Mouse (Mus musculus) kidney, postnatal 10 days (tissue): ENCODE results near the gene Zfp991.
"Not testable (repeated sequence)": the region's sequence is repeated elsewhere in the genome, so short reads cannot be mapped to it uniquely, and the experiment has no call there.

Experiments used
- DNase-seq: peaks from one replicate; pipeline ENCODE4 v3.0.0; 2021; ENCODE audit warnings: mixed read lengths

Gene Zfp991

DNA sequence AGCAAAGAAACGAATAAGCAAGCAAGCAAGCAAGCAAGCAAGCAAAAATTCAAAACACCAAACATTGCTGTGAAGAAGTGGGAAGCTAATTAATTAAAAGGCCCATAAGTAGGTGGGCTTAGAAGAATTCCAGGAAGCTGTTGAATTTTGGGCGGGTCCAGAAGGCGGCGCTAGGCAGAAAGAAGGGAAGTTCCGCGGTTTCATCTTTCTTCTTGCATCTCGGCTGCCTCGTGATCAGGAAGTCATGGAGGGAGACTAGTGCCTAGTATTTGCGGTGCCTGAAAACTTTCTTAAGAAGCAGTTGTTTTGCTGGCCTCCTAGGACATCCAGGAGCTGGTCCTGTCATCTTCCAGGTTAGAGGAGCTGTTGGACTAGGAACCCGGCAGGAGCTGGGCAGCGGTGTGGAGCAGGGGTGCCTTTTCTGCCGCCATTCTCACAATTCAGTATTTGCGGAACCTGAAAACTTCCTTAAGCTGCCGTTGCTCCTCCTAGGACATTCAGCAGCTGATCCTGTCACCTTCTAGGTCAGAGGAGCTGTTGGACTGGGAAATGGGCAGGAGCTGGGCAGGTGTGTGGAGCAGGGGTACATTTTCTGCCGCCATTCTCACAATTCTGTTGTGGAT lies at the start of gene Zfp991:
Gene Zfp991, plus strand, starts transcription at position 202 of the 623 bp plus-strand sequence.
- DNase-seq, result not testable (repeated sequence)

DNA sequence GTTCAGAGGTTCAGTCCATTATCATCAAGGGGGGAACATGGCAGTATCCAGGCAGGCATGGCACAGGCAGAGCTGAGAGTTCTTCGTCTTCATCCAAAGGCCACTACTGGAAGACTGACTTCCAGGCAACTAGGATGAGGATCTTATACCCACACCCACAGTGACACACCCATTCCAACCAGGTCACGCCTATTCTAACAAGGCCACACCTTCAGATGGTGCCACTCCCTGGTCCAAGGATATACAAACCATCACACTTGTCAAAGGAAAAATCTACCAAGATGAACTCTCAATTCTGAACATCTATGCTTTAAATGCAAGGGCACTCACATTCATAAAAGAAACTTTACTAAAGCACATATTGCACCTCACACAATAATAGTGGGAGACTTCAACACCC lies 36.2 kb upstream of the Zfp991 start:
- DNase-seq, result not testable (repeated sequence)

DNA sequence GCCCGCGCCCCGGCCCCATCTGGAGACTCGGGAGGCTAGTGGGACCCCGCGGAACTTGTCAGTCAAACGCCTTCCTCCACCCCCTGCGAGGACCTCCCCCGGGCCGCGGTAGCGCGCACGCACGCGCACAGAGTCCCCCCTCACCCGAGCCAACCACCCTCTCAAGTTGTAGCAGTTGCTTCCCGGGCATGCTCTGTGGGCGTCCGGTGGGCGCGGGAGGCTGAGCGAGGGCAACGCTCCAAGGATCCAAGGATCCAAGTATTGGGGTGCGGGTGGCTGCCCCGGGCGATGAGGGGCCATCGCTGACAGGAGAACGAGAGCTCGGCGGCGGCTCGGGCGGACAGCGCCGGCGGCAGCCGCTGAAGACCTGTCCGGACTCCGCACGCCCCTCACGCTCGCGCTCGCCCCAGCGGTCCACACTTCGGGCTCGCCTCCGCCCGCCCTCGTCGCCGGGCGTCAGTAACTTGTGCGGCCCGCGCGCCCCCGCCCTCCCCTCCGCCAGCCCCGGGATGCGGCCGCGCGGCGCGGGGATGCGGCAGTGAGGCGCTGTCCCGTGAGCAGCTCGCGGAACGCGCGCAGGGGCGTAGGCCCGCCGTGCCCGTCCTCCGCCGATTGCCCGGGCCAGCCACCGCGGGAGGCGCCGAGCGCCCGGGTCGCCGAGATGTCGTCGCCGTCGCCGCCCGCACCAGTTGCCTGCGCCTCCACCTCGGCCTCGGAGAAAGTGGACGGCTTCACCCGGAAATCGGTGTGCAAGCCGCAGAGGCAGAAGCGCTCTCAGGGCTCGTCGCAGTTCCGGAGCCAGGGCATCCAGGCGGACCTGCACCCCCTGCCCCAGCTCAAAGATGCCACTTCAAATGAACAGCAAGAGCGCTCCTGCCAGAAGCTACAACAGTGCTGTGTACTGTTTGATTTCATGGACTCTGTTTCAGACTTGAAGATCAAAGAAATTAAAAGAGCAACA lies 29.9 kb upstream of the Zfp991 start:
- DNase-seq, result peak; percentile 12

DNA sequence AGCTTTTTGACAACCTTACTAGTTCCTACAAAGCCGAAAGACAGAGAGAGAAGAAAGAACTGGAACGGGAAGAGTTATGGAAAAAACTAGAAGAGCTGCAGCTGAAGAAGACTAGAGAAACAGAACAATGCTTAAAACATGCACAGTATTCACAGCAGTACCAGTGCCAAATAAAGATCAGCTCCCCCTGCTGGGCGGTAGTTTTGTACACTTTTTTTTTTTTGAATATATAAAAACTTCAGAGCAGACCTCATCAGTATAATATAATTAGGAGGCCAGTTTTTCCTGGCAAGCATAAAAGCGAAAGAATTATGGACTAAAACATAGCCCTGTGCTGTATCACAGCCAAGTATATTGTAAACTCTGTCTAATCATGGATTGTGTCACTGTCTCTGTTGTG lies 28.0 kb upstream of the Zfp991 start:
- peak; percentile 18 for DNase-seq

GRCm38 (mm10) chr4:147117839-147118238 lies 14.0 kb upstream of the Zfp991 start:
- not testable (repeated sequence) for DNase-seq

- DNase-seq, result not testable (repeated sequence)
Observed at GRCm38 (mm10) chr4:147122286-147122685, 9.6 kb upstream of the Zfp991 start.

GRCm38 (mm10) chr4:147123797-147124196 lies 8.0 kb upstream of the Zfp991 start:
- not testable (repeated sequence) for DNase-seq

- peak; percentile 50 for DNase-seq
Observed at GRCm38 (mm10) chr4:147124400-147125306, 7.2 kb upstream of the Zfp991 start.

GRCm38 (mm10) chr4:147125326-147125725 lies 6.5 kb upstream of the Zfp991 start:
- not testable (repeated sequence) for DNase-seq

DNA sequence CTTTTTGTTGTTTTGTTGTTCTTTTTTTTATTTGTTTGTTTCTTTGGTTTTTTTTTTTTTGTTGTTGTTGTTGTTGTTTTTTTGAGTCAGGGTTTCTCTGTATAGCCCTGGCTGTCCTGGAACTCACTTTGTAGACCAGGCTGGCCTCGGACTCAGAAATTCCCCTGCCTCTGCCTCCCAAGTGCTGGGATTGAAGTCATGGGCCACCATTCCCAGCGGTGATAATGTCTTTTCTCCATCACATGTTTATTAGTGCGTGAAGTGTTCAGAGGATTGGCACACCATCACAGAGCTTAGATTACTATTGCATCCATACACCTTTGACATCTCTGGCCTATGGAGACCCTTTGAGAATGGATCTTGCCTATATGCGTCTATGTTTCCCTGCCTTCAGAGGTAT lies 6.0 kb upstream of the Zfp991 start:
- not testable (repeated sequence) for DNase-seq

DNA sequence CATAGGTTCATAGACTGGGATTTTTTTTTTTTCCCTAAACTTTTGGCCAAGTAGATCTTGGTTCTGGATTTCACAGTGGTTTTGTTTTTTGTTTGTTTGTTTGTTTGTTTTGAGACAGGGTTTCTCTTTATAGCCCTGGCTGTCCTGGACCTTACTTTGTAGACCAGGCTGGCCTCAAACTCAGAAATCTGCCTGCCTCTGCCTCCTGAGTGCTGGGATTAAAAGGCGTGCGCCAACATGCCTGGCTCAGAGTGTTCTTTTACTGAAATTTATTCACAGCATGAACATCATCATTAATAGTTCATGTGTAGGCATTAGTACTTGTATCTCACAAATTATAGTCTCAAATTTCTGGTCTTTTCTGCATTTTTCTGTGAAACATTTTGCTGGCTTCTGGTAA lies 5.4 kb upstream of the Zfp991 start:
- not testable (repeated sequence) for DNase-seq

DNA sequence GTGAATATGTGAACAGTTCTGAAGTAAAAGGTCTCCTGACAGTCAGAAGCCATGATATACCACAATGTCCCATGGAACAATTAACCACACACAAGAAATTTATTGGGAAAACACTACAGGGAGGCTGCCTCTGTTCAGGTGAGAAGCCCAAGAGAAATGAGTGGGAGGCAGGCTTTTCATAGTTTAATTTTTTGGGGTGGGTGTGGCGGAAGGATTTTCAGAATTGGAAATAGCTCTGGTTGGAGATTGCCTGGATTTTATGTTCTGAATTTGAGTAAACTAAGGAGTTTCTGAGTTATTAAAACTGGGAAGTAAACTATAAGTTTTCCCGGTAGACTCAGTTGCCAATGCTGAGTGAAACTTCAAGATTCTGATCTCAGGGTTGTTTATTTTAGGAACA lies 4.7 kb upstream of the Zfp991 start:
- DNase-seq, result not testable (repeated sequence)

- not testable (repeated sequence) for DNase-seq
Observed at GRCm38 (mm10) chr4:147128152-147128551, 3.7 kb upstream of the Zfp991 start.

DNA sequence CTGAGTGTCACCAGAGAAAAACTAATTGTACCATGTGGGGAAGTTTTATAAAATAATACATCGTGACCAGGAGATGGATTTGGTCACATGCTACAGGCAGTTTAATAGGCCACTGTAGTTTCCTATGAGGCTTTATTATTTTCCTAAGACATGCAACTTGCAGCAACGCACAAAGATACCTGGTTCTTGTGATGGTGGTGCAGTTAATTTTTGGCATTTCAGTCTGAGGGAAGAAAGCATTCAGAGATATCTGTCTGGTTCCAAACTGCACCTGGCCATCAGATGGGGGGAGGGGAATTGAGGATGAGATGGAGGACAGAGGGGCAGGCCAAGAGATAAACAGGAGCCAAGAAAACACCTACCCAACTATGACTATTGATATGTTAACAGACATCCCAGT lies 1.8 kb downstream of the Zfp991 start:
- DNase-seq, result not testable (repeated sequence)

GRCm38 (mm10) chr4:147141757-147142156 lies 9.9 kb downstream of the Zfp991 start:
- not testable (repeated sequence) for DNase-seq

GRCm38 (mm10) chr4:147165282-147165681 lies 33.4 kb downstream of the Zfp991 start:
- DNase-seq, result not testable (repeated sequence)

DNA sequence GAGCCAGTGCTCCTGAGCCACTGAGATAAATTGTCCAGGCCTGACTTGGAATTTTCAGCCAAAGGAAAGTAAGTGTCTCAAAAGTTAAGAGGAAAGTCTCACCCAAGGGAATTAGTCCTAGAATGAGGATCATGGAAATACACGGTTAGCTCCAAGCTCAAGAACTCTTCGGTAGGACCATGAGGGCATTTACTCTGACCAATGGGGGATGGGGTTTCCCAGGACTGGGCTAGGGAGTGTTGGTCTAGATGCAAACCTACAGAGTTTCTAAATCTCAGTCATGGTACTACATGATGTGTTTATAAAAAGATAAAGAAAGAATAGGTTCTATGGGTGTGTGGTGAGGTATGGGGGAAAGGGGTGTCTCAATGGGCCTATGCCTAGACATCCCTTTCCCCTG lies 38.7 kb downstream of the Zfp991 start:
- not testable (repeated sequence) for DNase-seq

DNA sequence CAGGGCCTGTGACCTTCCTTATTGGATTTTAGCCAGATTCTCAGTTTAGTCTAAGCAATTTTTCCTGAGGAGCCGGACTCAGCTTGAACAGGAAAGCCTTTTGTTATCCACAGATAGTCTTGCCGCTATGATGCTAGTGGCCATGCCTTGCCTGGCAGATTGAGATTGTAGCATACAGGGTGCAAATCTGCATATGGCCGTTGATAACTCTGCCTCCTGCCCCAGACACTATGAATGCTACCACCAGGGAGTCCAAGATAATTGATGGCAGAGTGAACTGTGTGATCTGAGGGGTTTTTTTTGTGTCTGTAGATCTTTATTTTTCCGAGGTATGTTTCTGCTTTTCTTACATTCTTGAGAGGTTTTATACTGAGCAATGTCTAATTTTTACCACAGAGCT lies 39.7 kb downstream of the Zfp991 start:
- not testable (repeated sequence) for DNase-seq

DNA sequence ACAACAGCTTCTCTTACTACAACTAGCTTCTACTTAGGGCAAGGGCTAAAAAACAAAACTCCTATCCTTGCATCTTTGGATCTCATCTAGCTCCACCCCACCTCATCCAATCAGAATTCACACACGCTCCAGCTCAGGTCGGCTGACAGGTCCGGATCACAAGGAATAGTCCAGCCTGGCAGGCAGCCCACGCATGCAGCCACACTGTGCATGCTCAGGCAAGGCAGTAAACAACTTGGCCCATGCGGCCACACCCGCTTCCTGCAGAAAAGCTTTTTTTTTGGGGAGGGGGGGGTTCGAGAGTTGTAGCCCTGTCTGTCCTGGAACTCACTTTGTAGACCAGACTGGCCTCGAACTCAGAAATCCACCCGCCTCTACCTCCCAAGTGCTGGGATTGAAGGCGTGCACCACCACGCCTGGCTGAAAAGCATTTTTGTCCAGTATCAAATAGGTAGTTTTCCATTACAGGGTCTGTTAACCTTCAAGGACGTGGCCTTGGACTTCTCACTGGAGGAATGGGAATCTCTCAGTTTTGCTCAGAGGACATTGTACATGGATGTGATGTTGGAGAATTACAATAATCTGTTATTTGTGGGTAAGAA lies 44.5 kb downstream of the Zfp991 start:
- not testable (repeated sequence) for DNase-seq

DNA sequence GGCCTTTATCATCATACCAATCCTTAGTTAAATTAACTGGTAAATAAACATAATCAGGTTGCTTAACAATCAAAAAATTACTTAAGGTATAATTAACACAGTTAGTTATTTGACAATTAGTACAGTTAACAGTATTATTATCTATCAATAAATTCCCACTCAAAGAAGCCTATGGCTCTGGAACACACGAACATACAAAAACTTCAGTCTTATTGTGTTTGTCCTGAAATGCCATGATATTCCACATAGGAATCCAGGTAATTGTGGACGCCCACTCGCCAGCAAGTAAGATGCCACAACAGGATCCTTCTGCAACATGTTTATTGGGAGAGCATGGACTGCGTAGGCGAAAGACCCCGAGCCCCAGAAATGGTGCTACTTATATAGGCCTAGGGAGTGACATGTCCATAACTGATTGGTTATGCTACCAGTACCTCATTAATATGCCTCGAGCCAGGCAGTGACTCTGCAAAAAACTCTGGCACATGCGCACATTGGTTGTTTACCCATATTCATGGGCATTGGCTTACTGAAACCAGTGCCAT lies 49.4 kb downstream of the Zfp991 start:
- DNase-seq, result peak; percentile 4

DNA sequence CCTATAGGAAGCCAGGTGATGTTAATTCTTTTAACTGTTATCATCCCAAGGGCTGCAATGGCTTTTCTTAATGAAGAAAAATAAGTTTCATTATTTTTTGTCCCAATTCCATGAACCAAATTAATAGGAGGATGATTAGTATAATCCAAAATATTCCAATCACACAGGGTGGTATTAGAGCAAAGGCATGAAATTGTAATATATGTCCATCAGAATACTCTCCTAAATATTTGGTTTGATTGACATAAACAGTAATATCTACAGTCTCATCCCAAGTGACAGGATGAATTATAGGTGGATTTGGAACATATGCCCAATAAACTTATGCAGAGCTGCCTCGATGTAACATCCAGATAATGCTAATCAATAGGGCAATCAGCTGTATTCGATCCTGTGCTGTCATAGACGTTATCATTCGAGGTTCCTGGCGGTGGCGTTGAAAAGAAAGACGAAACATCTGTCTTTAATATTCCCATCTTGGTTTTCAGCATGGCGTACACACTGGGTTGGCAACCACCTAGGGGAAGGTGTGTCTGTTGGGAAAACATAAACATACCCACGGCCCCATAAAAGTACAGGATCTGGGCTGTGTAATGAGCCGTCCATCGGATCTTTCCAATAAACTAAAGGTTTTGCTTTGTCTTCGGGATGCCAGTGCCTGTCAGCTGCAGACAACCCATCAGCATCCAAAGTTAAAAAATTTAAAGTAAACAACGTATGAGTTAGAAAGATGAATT lies 50.3 kb downstream of the Zfp991 start:
- not testable (repeated sequence) for DNase-seq
